Mouse (Mus musculus) embryonic facial prominence, embryonic 12.5 days (tissue): Measurements from ENCODE around the gene Whrn. TPM values are rescaled to one million over a fixed set of nuclear protein-coding genes. Genes with fewer than 3 reads are reported as not detected.

Source experiments
- ATAC-seq: fragments of 200-750 bp; cut with Nextera tagmentation; 2 replicates; pipeline ENCODE4 v1.8.0; 2017; ENCODE audit not compliant: insufficient number of reproducible peaks, insufficient read depth, low FRiP score, low TSS enrichment
- H3K27ac ChIP-seq: fragments of 300-500 bp; sonication (generic); 2 replicates; pipeline ENCODE4 v1.5.1; 2016; ENCODE audit warnings: mild to moderate bottlenecking
- H3K27me3 ChIP-seq: fragments of 300-500 bp; sonication (generic); 2 replicates; pipeline ENCODE4 v1.6.1; 2016; ENCODE audit warnings: mild to moderate bottlenecking, moderate library complexity
- H3K36me3 ChIP-seq: fragments of 300-500 bp; sonication (generic); 2 replicates; pipeline ENCODE4 v1.6.1; 2016; ENCODE audit warnings: mild to moderate bottlenecking
- H3K4me1 ChIP-seq: fragments of 300-500 bp; sonication (generic); 2 replicates; pipeline ENCODE4 v1.6.1; 2016
- H3K4me2 ChIP-seq: fragments of 300-500 bp; sonication (generic); replicated peaks from 2 replicates; pipeline ENCODE4 v1.6.1; 2016; ENCODE audit warnings: mild to moderate bottlenecking, moderate library complexity
- H3K4me3 ChIP-seq: fragments of 300-500 bp; sonication (generic); 2 replicates; pipeline ENCODE4 v1.5.1; 2016; ENCODE audit warnings: mild to moderate bottlenecking
- H3K9ac ChIP-seq: fragments of 300-500 bp; sonication (generic); 2 replicates; pipeline ENCODE4 v1.6.1; 2016; ENCODE audit warnings: mild to moderate bottlenecking, moderate library complexity
- H3K9me3 ChIP-seq: fragments of 300-500 bp; sonication (generic); 2 replicates; pipeline ENCODE4 v1.6.1; 2016; ENCODE audit warnings: mild to moderate bottlenecking, moderate library complexity
- WGBS: fragments of 180-500 bp; shearing (Covaris S2); methylation state at CpG from one replicate; pipeline ENCODE4 v1.1.7; 2016; 5-methylcytosine and 5-hydroxymethylcytosine counted together
- polyA plus RNA-seq: library from polyadenylated mRNA; unstranded; fragments of >200 nt; fragmentation: Nextera tagmentation; extraction: Ambion mirVana; gene quantifications from 2 replicates; pipeline ENCODE4 v1.2.1, GENCODE M21; 2016

Gene Whrn
- 7.1 and 8.6 TPM in 2 replicates for polyA plus RNA-seq

- peak within 1 kb of the TSS; percentile 65 for H3K4me3 ChIP-seq
- H3K9me3 ChIP-seq, result no peaks in the 10 kb centered on the region
- 0 out of 2 replicates have a peak within 1 kb of the TSS, but pooled peaks have one; percentile 30 for H3K27ac ChIP-seq
- H3K36me3 ChIP-seq, result no peaks in the 10 kb centered on the region
- peak; percentile 77 for ATAC-seq
- H3K4me2 ChIP-seq, result peak within 1 kb of the TSS; percentile 94
- H3K9ac ChIP-seq, result peak within 1 kb of the TSS; percentile 67
- WGBS, result 0% methylated on average over 28 of the region's 34 CpGs
- H3K27me3 ChIP-seq, result peaks cover 21% of the 10 kb centered on the region
- H3K4me1 ChIP-seq, result peaks cover 28% of the 10 kb centered on the region; the same call in 1 of the 2 replicates
Observed at GRCm38 (mm10) chr4:63495915-63496278, at the start of gene Whrn. TSS of gene Whrn (minus strand) at chr4:63495991.

GRCm38 (mm10) chr4:63545231-63545958 is 49.6 kb upstream of the Whrn start:
- no peaks in the 10 kb centered on the region for H3K9me3 ChIP-seq
- peak overlapping the region; percentile 78 for H3K4me2 ChIP-seq
- H3K27ac ChIP-seq, result peak overlapping the region; percentile 87
- peaks cover 29% of the 10 kb centered on the region for H3K4me1 ChIP-seq
- 17% methylated on average over 26 of the region's 26 CpGs for WGBS
- peak overlapping the region; percentile 93 for H3K9ac ChIP-seq
- peak overlapping the region; percentile 78 for H3K4me3 ChIP-seq
- H3K36me3 ChIP-seq, result peaks cover 17% of the 10 kb centered on the region
- no peak for ATAC-seq
- no peaks in the 10 kb centered on the region for H3K27me3 ChIP-seq

- H3K4me1 ChIP-seq, result peaks cover 29% of the 10 kb centered on the region
- H3K4me2 ChIP-seq, result peak within 1 kb of the TSS; percentile 78
- H3K27me3 ChIP-seq, result no peaks in the 10 kb centered on the region
- peak within 1 kb of the TSS; percentile 93 for H3K9ac ChIP-seq
- peak within 1 kb of the TSS; percentile 87 for H3K27ac ChIP-seq
- 1% methylated on average over 55 of the region's 57 CpGs for WGBS
- H3K36me3 ChIP-seq, result peaks cover 15% of the 10 kb centered on the region
- ATAC-seq, result peak; percentile 90
- no peaks in the 10 kb centered on the region for H3K9me3 ChIP-seq
- H3K4me3 ChIP-seq, result peak within 1 kb of the TSS; percentile 78
Observed at GRCm38 (mm10) chr4:63544494-63545230, 48.9 kb upstream of the Whrn start, which contains the start of gene Atp6v1g1. TSS of gene Atp6v1g1 (plus strand) at chr4:63544772.

- Histone ChIP-seq H3K27ac (peak overlapping the region; percentile 73), H3K36me3 (peaks cover 8% of the 10 kb centered on the region), H3K4me1 (peaks cover 29% of the 10 kb centered on the region), H3K4me3 (peak overlapping the region; percentile 78), H3K4me2 (peak overlapping the region; percentile 78), H3K9me3 (no peaks in the 10 kb centered on the region), H3K27me3 (no peaks in the 10 kb centered on the region), H3K9ac (no peak overlapping the region)
- 58% methylated on average over 10 of the region's 10 CpGs for WGBS
- ATAC-seq, result peak; percentile 31; the same call in 1 of the 2 replicates
Observed at GRCm38 (mm10) chr4:63543746-63544493, 48.1 kb upstream of the Whrn start.

GRCm38 (mm10) chr4:63542209-63542608 is 46.4 kb upstream of the Whrn start:
- ATAC-seq, result no peak
- no peaks in the 10 kb centered on the region for H3K36me3 ChIP-seq
- H3K27ac ChIP-seq, result no peak overlapping the region
- H3K4me1 ChIP-seq, result peaks cover 22% of the 10 kb centered on the region
- no peaks in the 10 kb centered on the region for H3K27me3 ChIP-seq
- no peak overlapping the region for H3K9ac ChIP-seq
- no peaks in the 10 kb centered on the region for H3K9me3 ChIP-seq
- no peak overlapping the region for H3K4me2 ChIP-seq
- 61% methylated on average over 2 of the region's 2 CpGs for WGBS
- H3K4me3 ChIP-seq, result no peak overlapping the region

- Histone ChIP-seq H3K4me1 (no peaks in the 10 kb centered on the region), H3K36me3 (no peaks in the 10 kb centered on the region), H3K4me2 (no peak overlapping the region), H3K27me3 (no peaks in the 10 kb centered on the region), H3K9ac (no peak overlapping the region), H3K27ac (no peak overlapping the region), H3K9me3 (no peaks in the 10 kb centered on the region), H3K4me3 (no peak overlapping the region)
- no peak for ATAC-seq
- 86% methylated on average over 4 of the region's 4 CpGs for WGBS
Observed at GRCm38 (mm10) chr4:63537602-63538001, 41.8 kb upstream of the Whrn start.

GRCm38 (mm10) chr4:63530409-63530808 is 34.6 kb upstream of the Whrn start:
- H3K27me3 ChIP-seq, result no peaks in the 10 kb centered on the region
- 81% methylated on average over 7 of the region's 7 CpGs for WGBS
- ATAC-seq, result no peak

GRCm38 (mm10) chr4:63528946-63529345 is 33.2 kb upstream of the Whrn start:
- Histone ChIP-seq H3K4me3 (no peak overlapping the region), H3K36me3 (no peaks in the 10 kb centered on the region), H3K27ac (no peak overlapping the region), H3K4me2 (no peak overlapping the region), H3K4me1 (no peaks in the 10 kb centered on the region), H3K27me3 (no peaks in the 10 kb centered on the region), H3K9ac (no peak overlapping the region), H3K9me3 (no peaks in the 10 kb centered on the region)
- ATAC-seq, result no peak
- 81% methylated on average over 6 of the region's 6 CpGs for WGBS

More at GRCm38 (mm10) chr4:63530409-63530808, 34.6 kb upstream of the Whrn start:
- Histone ChIP-seq H3K4me3 (no peak overlapping the region), H3K27ac (no peak overlapping the region), H3K9me3 (no peaks in the 10 kb centered on the region), H3K4me2 (no peak overlapping the region), H3K36me3 (no peaks in the 10 kb centered on the region), H3K4me1 (no peaks in the 10 kb centered on the region), H3K9ac (no peak overlapping the region)

GRCm38 (mm10) chr4:63525514-63525913 is 29.7 kb upstream of the Whrn start:
- Histone ChIP-seq H3K9ac (no peak overlapping the region), H3K27ac (no peak overlapping the region), H3K27me3 (no peaks in the 10 kb centered on the region), H3K4me2 (no peak overlapping the region), H3K36me3 (no peaks in the 10 kb centered on the region), H3K9me3 (no peaks in the 10 kb centered on the region), H3K4me3 (no peak overlapping the region), H3K4me1 (no peaks in the 10 kb centered on the region)
- ATAC-seq, result no peak
- WGBS, result 71% methylated on average over 8 of the region's 8 CpGs

- Histone ChIP-seq H3K9ac (no peak overlapping the region), H3K27me3 (no peaks in the 10 kb centered on the region), H3K4me3 (no peak overlapping the region), H3K27ac (no peak overlapping the region), H3K4me1 (no peaks in the 10 kb centered on the region), H3K4me2 (no peak overlapping the region), H3K36me3 (no peaks in the 10 kb centered on the region), H3K9me3 (no peaks in the 10 kb centered on the region)
- WGBS, result 82% methylated on average over 2 of the region's 2 CpGs
- ATAC-seq, result no peak
Observed at GRCm38 (mm10) chr4:63521813-63522419, 26.1 kb upstream of the Whrn start.

- Histone ChIP-seq H3K9ac (no peak overlapping the region), H3K36me3 (no peaks in the 10 kb centered on the region), H3K4me2 (no peak overlapping the region), H3K4me3 (no peak overlapping the region), H3K9me3 (no peaks in the 10 kb centered on the region), H3K27ac (no peak overlapping the region), H3K27me3 (no peaks in the 10 kb centered on the region), H3K4me1 (no peaks in the 10 kb centered on the region)
- 78% methylated on average over 5 of the region's 5 CpGs for WGBS
- no peak for ATAC-seq
Observed at GRCm38 (mm10) chr4:63515021-63515420, 19.2 kb upstream of the Whrn start.
